Mouse (Mus musculus) Patski (cell line): Measurements from ENCODE around the gene Mtpn. TPM values are rescaled to one million over a fixed set of nuclear protein-coding genes. Genes with fewer than 3 reads are reported as not detected.

Experiments used
- ATAC-seq: fragments of 100-300 bp; one replicate; pipeline ENCODE4 v1.8.0; 2021
- CTCF ChIA-PET: fragments of 350-600 bp; sonication (Branson Sonifier 250); formaldehyde crosslinking; loops from one replicate; lab custom pipeline; 2022; ENCODE audit warnings: inconsistent platforms; lab: Charles Lee
- POLR2A ChIA-PET: fragments of 350-600 bp; sonication (Branson Sonifier 250); formaldehyde crosslinking; loops from one replicate; lab custom pipeline; 2022; ENCODE audit warnings: antibody characterized with exemption, inconsistent platforms; lab: Charles Lee
- DNase-seq: peaks from one replicate; pipeline ENCODE4 v3.0.0-alpha.2; 2011; ENCODE audit warnings: low read depth, low spot score
- H3K27me3 ChIP-seq: fragments of 371-371 bp; one replicate; pipeline ENCODE4 v1.5.1; 2021
- CTCF ChIP-seq: fragments of 100-300 bp; IDR thresholded peaks from one replicate; pipeline ENCODE4 v1.5.1; 2021
- in situ Hi-C: fragments of 300-500 bp; cut with MboI; formaldehyde crosslinking; loops from 3 replicates; pipeline ENCODE4 v1.11.1; 2018; ENCODE audit warnings: low pct_unique_long_range_greater_than_20kb, mixed read lengths
- polyA plus RNA-seq: library from polyadenylated mRNA; unstranded; gene quantifications from one replicate; pipeline ENCODE4 v1.2.3, GENCODE M21; 2021

Mtpn gene
- 174 TPM for polyA plus RNA-seq

GRCm38 (mm10) chr6:35539304-35540009 lies at the start of gene Mtpn:
Gene Mtpn (minus strand): TSS chr6:35539888.
- POLR2A ChIA-PET = no interaction called here
- CTCF ChIA-PET = interaction anchor here (1.3 kb wide), 1 partner anchor 18 kb away, joined by 4 read pairs; no protein-coding TSS in a partner anchor
- in situ Hi-C loops = loop anchor here (25.0 kb wide), 1 partner anchor 1898 kb away; the partner anchor contains the start of gene Creb3l2

DNA sequence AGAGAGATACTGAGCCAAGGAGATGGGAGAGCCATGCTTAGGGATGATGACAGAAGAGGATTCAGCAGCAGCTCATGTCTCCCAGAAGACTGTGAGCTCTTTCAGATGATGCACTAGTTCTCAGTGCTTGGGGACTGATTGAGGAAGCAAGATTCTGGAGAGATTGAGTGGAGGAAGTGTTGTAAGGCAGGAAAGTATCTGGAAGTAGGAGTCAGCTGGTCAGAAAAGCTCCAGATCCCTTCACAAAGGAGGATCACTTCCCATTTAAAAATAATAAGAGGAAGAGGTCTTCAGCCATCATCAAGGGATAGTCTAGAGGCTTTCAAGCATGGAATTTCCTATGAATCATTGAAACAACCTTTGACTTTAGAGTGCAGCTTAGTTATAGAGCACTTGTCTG lies 29.0 kb upstream of the Mtpn start:
- peaks cover under 1% of the 10 kb centered on the region for H3K27me3 ChIP-seq
- no peak for TF ChIP-seq CTCF
- no peak for ATAC-seq
- in situ Hi-C loops = loop anchor here (5.0 to 10.0 kb wide), 2 partner anchors 184 to 316 kb away; no protein-coding TSS in a partner anchor
- CTCF ChIA-PET = interaction anchor here (1.8 to 7.7 kb wide), 2 partner anchors 10 to 188 kb away, joined by 7 to 99 read pairs; no protein-coding TSS in a partner anchor
- POLR2A ChIA-PET = no interaction called here
- DNase-seq = no peak

More at GRCm38 (mm10) chr6:35539304-35540009, at the start of gene Mtpn:
- H3K27me3 ChIP-seq = no peaks in the 10 kb centered on the region
- peak; percentile 95 for ATAC-seq
- DNase-seq = peak; percentile 65
- TF ChIP-seq CTCF = no peak

- peak; percentile 26 for ATAC-seq
- peaks cover 6% of the 10 kb centered on the region for H3K27me3 ChIP-seq
- CTCF ChIA-PET = interaction anchor here (0.6 to 7.7 kb wide), 19 partner anchors 11 to 315 kb away, joined by 3 to 99 read pairs (median 4); no protein-coding TSS in a partner anchor
- POLR2A ChIA-PET = interaction anchor here (0.5 to 0.6 kb wide), 2 partner anchors 186 to 1373 kb away, joined by 3 to 4 read pairs; no protein-coding TSS in a partner anchor
- DNase-seq = no peak
- in situ Hi-C loops = loop anchor here (5.0 to 10.0 kb wide), 2 partner anchors 183 to 315 kb away; no protein-coding TSS in a partner anchor
- TF ChIP-seq CTCF = peak; percentile 52
Observed at GRCm38 (mm10) chr6:35567755-35568154, 28.1 kb upstream of the Mtpn start.

DNA sequence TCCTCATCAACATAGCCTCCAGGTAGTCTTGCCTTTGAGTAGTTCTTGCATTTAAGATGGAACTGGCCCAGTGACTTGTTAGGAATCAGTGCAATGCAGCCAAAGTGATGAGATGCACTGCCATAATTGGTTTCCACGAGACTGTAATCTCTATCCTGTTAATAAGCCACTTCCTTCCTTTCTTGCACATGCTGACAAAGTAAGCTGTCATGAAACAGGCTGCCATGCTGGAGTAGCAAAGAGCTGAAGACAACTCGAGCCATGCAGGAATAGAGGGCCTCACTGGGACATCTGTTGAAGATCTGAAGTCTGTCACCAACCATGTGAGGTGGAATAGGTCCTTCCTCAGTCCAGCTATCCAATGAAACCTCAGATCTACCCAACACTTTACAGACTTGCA lies 20.3 kb upstream of the Mtpn start:
- no peak for TF ChIP-seq CTCF
- in situ Hi-C loops = loop anchor here (10.0 kb wide), 1 partner anchor 175 kb away; no protein-coding TSS in a partner anchor
- ATAC-seq (no peak), DNase-seq (no peak)
- CTCF ChIA-PET = interaction anchor here (1.3 kb wide), 1 partner anchor 177 kb away, joined by 3 read pairs; no protein-coding TSS in a partner anchor
- peaks cover 25% of the 10 kb centered on the region for H3K27me3 ChIP-seq
- POLR2A ChIA-PET = no interaction called here

DNA sequence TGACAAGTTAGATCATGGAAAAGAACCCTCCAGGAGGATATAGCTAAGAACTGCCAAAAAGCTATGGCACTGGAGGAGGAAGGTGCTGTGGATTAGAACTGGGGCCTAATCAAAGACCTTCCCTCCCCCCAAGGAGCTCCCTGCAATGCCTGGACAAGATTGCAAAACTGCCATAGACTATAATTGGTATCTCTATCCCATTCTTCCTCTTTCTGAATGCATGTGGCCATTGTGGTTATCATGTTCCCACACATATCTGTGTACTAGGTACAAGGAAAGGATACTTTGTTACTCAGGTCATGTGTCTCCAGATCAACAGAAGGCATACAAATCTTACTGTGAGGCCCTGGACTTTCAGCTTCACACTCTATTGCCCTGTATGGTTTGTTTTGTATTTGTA lies 4.7 kb upstream of the Mtpn start:
- no peaks in the 10 kb centered on the region for H3K27me3 ChIP-seq
- POLR2A ChIA-PET = no interaction called here
- in situ Hi-C loops = loop anchor here (25.0 kb wide), 1 partner anchor 1893 kb away; the partner anchor contains the start of gene Creb3l2
- TF ChIP-seq CTCF = no peak
- no peak for DNase-seq
- CTCF ChIA-PET = interaction anchor here (0.8 to 1.5 kb wide), 3 partner anchors 11 to 23 kb away, joined by 3 read pairs; no protein-coding TSS in a partner anchor
- ATAC-seq = no peak

DNA sequence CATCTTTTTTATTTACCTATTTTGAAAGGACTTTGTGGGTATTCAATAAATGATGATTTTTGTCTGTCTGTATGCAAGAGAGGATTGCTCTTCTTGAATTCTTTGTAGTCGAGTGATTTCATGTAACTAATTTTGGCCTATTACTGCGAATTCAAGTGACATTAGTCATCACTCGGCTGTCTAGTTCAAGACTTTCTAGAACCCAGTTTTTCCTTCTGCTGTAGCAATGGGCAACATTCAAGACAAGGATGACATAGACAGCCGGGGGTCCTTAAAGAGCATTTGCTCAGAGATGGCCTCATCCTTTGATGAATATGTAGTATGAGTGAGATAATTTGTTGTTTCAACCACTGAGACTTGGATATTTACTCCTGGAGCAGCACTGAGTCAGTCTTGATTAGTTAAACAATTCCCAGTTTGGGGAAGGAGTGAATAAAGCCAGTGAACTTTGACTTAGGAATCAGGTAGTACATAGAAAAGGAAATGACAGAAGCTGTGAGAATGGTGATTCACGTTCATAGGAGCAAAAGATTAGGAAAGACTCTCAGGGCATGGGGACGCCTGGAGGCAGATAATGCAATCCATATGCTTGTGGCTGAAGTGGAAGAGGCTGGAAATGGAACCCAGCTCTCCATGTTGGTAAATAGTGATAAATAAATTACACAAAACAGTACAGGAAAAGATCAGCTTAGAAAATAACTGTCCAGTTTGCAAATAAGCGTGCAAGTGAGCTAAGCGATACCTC lies 3.1 kb upstream of the Mtpn start:
- DNase-seq (no peak), ATAC-seq (peak; percentile 22)
- POLR2A ChIA-PET = no interaction called here
- H3K27me3 ChIP-seq = no peaks in the 10 kb centered on the region
- CTCF ChIA-PET = interaction anchor here (1.1 to 1.2 kb wide), 2 partner anchors 164 kb away, joined by 3 read pairs; no protein-coding TSS in a partner anchor
- in situ Hi-C loops = loop anchor here (25.0 kb wide), 1 partner anchor 1894 kb away; the partner anchor contains the start of gene Creb3l2
- TF ChIP-seq CTCF = no peak

DNA sequence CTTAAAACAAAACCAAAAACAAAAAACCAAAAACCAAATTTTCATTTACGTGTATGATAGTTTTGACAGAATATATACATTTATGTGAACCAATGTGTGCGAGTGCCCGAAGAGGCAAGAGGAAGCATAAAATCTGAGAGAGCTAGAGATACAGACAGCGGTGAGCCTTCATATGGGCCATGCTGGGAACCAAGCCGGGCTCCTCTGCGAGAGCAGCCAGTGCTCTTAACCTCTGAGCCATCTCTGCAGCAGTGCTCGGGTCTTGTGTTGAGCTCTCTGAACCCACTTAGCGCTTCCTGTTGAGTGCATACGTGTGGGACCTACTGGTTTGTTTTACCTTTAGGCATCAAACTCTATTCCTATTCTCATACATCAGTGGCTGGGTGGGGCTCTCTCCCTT lies 689 bp upstream of the Mtpn start:
- no peak for ATAC-seq
- POLR2A ChIA-PET = no interaction called here
- DNase-seq = no peak
- no peak for TF ChIP-seq CTCF
- in situ Hi-C loops = loop anchor here (25.0 kb wide), 1 partner anchor 1897 kb away; the partner anchor contains the start of gene Creb3l2
- CTCF ChIA-PET = interaction anchor here (1.3 kb wide), 1 partner anchor 19 kb away, joined by 4 read pairs; no protein-coding TSS in a partner anchor
- no peaks in the 10 kb centered on the region for H3K27me3 ChIP-seq

- no peak for TF ChIP-seq CTCF
- in situ Hi-C loops = loop anchor here (25.0 kb wide), 1 partner anchor 1898 kb away; the partner anchor contains the start of gene Creb3l2
- POLR2A ChIA-PET = no interaction called here
- CTCF ChIA-PET = interaction anchor here (1.3 kb wide), 1 partner anchor 17 kb away, joined by 4 read pairs; no protein-coding TSS in a partner anchor
- no peak for DNase-seq
- H3K27me3 ChIP-seq = no peaks in the 10 kb centered on the region
- no peak for ATAC-seq
Observed at GRCm38 (mm10) chr6:35538757-35539303, 858 bp downstream of the Mtpn start.

- CTCF ChIA-PET = interaction anchor here (0.7 kb wide), 1 partner anchor 11 kb away, joined by 3 read pairs; no protein-coding TSS in a partner anchor
- no peak for TF ChIP-seq CTCF
- DNase-seq = no peak
- no peaks in the 10 kb centered on the region for H3K27me3 ChIP-seq
- in situ Hi-C loops = loop anchor here (25.0 kb wide), 1 partner anchor 1901 kb away; the partner anchor contains the start of gene Creb3l2
- no peak for ATAC-seq
- POLR2A ChIA-PET = no interaction called here
Observed at GRCm38 (mm10) chr6:35536021-35536420, 3.7 kb downstream of the Mtpn start.

DNA sequence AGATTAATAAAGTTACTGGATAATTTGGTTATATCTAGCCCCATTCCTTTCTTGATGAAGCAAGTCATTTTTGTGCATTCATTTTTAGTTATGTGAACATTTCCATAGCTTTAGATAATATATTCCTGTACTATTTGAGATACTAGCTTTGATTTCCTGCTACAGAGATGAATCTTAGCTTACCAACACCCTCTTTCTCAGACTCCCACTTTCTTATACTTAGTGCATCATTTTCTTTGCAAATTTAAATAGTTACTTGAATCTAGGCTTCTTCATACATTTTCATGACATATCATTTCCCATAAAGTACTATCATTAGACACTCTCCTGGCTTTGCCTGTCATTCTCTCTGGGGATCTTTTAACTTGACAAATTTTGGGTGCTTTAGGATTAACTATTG lies 26.3 kb downstream of the Mtpn start:
- ChIA-PET CTCF (interaction anchor here (1.1 kb wide), 1 partner anchor 19 kb away, joined by 3 read pairs; no protein-coding TSS in a partner anchor), POLR2A (no interaction called here)
- DNase-seq (no peak), ATAC-seq (no peak)
- no peak for TF ChIP-seq CTCF
- H3K27me3 ChIP-seq = no peaks in the 10 kb centered on the region
- in situ Hi-C loops = no loop called here
